Mouse (Mus musculus): ENCODE data around the gene Slco1a5. TPM values are rescaled to one million over a fixed set of nuclear protein-coding genes. Genes with fewer than 3 reads are reported as not detected.
A peak's percentile ranks its signal among the peaks of the same experiment; 100 is the strongest.
"Not testable (repeated sequence)": the region's sequence is repeated elsewhere in the genome, so short reads cannot be mapped to it uniquely, and the experiment has no call there.

Slco1a5 gene
- total and polyA plus RNA-seq, 3 experiments: 0.04 TPM; not detected in 2

DNA sequence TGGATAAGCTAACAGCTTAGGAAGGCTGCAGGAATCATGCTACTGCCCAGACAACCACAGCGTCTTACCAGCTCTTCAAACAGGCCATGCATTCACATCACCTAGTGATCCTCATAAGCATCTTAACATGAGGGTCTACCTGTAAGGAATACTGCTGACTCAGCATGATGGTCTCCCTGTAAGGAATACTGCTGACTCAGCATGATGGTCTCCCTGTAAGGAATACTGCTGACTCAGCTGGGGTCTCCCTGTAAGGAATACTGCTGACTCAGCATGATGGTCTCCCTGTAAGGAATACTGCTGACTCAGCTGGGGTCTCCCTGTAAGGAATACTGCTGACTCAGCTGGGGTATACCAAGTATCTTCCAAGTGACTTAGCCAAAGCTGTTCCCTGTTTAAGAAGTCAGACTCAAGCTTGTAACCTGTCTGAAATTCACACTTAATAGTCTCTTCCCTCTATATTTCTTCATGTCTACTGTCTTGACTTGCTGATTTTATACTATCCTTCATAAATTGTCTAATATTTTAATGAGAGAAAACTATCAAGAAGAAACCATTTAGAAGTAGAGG, 72.0 kb downstream of the Slco1a5 start:
- peak; percentile 92 for TF ChIP-seq MAFK (IDR thresholded peaks at IDR 0.05; ENCODE audit: borderline replicate concordance, low read depth, low read length)
- not testable (repeated sequence) for H3K79me2 ChIP-seq (ENCODE audit: control insufficient read depth, insufficient read depth, low read length, poor library complexity); H3K27ac ChIP-seq (ENCODE audit: control insufficient read depth, low read depth, low read length); H3K27me3 ChIP-seq (ENCODE audit: control insufficient read depth in 1 of 2, insufficient read depth in 2 of 2, low read length in 2 of 2); DNase-seq (ENCODE audit: low read depth, low spot score); H3K4me1 ChIP-seq (ENCODE audit: control insufficient read depth in 1 of 2, insufficient read depth in 2 of 2, low read length in 2 of 2); H3K4me3 ChIP-seq (ENCODE audit: control insufficient read depth in 1 of 2, insufficient read depth in 1 of 2, low read depth in 2 of 2, low read length in 2 of 2); H3K36me3 ChIP-seq (ENCODE audit: control insufficient read depth in 1 of 2, insufficient read depth in 2 of 2, low read length in 2 of 2); H3K9ac ChIP-seq (ENCODE audit: control insufficient read depth, low read depth, low read length, poor library complexity, severe bottlenecking); H3K9me3 ChIP-seq (replicated peaks; ENCODE audit: insufficient read depth, low read length)

DNA sequence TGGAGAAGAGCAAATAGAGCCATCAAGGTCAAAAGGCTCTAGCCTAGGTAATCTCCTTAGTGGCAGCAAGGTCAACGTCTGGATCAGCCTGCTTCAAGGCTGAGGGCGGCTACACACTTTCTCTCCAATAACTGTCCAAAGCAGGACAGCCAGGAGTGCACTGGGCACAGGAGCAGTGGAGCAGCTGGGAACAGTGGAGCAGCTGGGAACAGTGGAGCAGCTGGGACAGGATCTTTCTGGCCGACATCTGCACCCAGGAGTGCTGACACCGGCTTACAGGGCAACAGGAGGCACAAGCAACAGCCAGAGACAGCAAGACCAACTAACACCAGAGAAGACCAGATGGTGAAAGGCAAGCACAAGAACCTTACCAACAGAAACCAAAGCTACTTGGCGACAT, 77.7 kb downstream of the Slco1a5 start:
- H3K36me3 ChIP-seq (ENCODE audit: control insufficient read depth in 1 of 2, insufficient read depth in 2 of 2, low read length in 2 of 2): no peaks in the 10 kb centered on the region
- DNase-seq (ENCODE audit: low read depth, low spot score): no peak
- no peaks in the 10 kb centered on the region for H3K4me1 ChIP-seq (ENCODE audit: control insufficient read depth in 1 of 2, insufficient read depth in 2 of 2, low read length in 2 of 2)
- no peak overlapping the region for H3K27ac ChIP-seq (ENCODE audit: control insufficient read depth, low read depth, low read length)
- TF ChIP-seq HCFC1 (IDR thresholded peaks at IDR 0.05; ENCODE audit: low read depth, low read length) (no peak), MXI1 (IDR thresholded peaks at IDR 0.05; ENCODE audit: low read depth, low read length) (no peak), USF2 (IDR thresholded peaks at IDR 0.05; ENCODE audit: borderline replicate concordance in 1 of 2, insufficient read depth in 1 of 2, low read depth in 1 of 2, low read length in 2 of 2) (no peak), EP300 (IDR thresholded peaks at IDR 0.05; ENCODE audit: low read depth in 1 of 2, low read length in 2 of 2) (no peak), MYC (IDR thresholded peaks at IDR 0.05; ENCODE audit: low read depth, low read length) (no peak)
- no peak overlapping the region for H3K9ac ChIP-seq (ENCODE audit: control insufficient read depth, low read depth, low read length, poor library complexity, severe bottlenecking)
- H3K27me3 ChIP-seq (ENCODE audit: control insufficient read depth in 1 of 2, insufficient read depth in 2 of 2, low read length in 2 of 2): no peaks in the 10 kb centered on the region
- H3K79me2 ChIP-seq (ENCODE audit: control insufficient read depth, insufficient read depth, low read length, poor library complexity): no peaks in the 10 kb centered on the region
- no peak overlapping the region for H3K4me3 ChIP-seq (ENCODE audit: control insufficient read depth in 1 of 2, insufficient read depth in 1 of 2, low read depth in 2 of 2, low read length in 2 of 2)
- H3K9me3 ChIP-seq (replicated peaks; ENCODE audit: insufficient read depth, low read length): no peaks in the 10 kb centered on the region

GRCm38 (mm10) chr6:142239468-142239867, 83.3 kb downstream of the Slco1a5 start:
- Histone ChIP-seq H3K9me3 (replicated peaks; ENCODE audit: insufficient read depth, low read length) (no peaks in the 10 kb centered on the region), H3K36me3 (ENCODE audit: control insufficient read depth in 1 of 2, insufficient read depth in 2 of 2, low read length in 2 of 2) (no peaks in the 10 kb centered on the region), H3K27me3 (ENCODE audit: control insufficient read depth in 1 of 2, insufficient read depth in 2 of 2, low read length in 2 of 2) (peaks cover 0 to 1% of the 10 kb centered on the region in 2 experiments; a peak in 1 of 4 replicates), H3K9ac (ENCODE audit: control insufficient read depth, low read depth, low read length, poor library complexity, severe bottlenecking) (no peak overlapping the region), H3K27ac (ENCODE audit: control insufficient read depth, low read depth, low read length) (no peak overlapping the region), H3K79me2 (ENCODE audit: control insufficient read depth, insufficient read depth, low read length, poor library complexity) (no peaks in the 10 kb centered on the region), H3K4me1 (ENCODE audit: control insufficient read depth in 1 of 2, insufficient read depth in 2 of 2, low read length in 2 of 2) (no peaks in the 10 kb centered on the region), H3K4me3 (ENCODE audit: control insufficient read depth in 1 of 2, insufficient read depth in 1 of 2, low read depth in 2 of 2, low read length in 2 of 2) (no peak overlapping the region)
- no peak for DNase-seq (ENCODE audit: low read depth, low spot score)
- TF ChIP-seq MXI1 (IDR thresholded peaks at IDR 0.05; ENCODE audit: low read depth, low read length) (no peak), MAX (IDR thresholded peaks at IDR 0.05; ENCODE audit: low read length) (no peak), POLR2AphosphoS2 (IDR thresholded peaks at IDR 0.05; ENCODE audit: low read length) (no peak), MAFK (IDR thresholded peaks at IDR 0.05; ENCODE audit: borderline replicate concordance, low read depth, low read length) (no peak), GATA1 (IDR thresholded peaks at IDR 0.05; ENCODE audit: low read depth, low read length) (no peak), NRF1 (IDR thresholded peaks at IDR 0.05; ENCODE audit: insufficient read depth, low read depth, low read length, poor library complexity, severe bottlenecking) (no peak), ETS1 (IDR thresholded peaks at IDR 0.05; ENCODE audit: low read depth, low read length) (no peak), ZKSCAN1 (IDR thresholded peaks at IDR 0.05; ENCODE audit: low read depth, low read length) (no peak), TAL1 (IDR thresholded peaks at IDR 0.05; ENCODE audit: low read length) (no peak), ZC3H11A (IDR thresholded peaks at IDR 0.05; ENCODE audit: low read depth, low read length) (no peak), ZNF384 (IDR thresholded peaks at IDR 0.05; ENCODE audit: low read depth, low read length) (no peak), ZMIZ1 (IDR thresholded peaks at IDR 0.05; ENCODE audit: low read depth, low read length) (no peak), BHLHE40 (IDR thresholded peaks at IDR 0.05; ENCODE audit: borderline replicate concordance, low read depth, low read length) (no peak), POLR2AphosphoS5 (IDR thresholded peaks at IDR 0.05; ENCODE audit: borderline replicate concordance, low read depth, low read length) (no peak)
